Mouse (Mus musculus) testis, adult 2 months (tissue): ENCODE results near the gene Cdsn.

Experiments
- CTCF ChIP-seq: fragments of 200-500 bp; IDR thresholded peaks from 2 replicates; pipeline ENCODE4 v1.5.1; 2012; ENCODE audit warnings: low read depth, mild to moderate bottlenecking, inconsistent platforms, low read length, moderate library complexity; ENCODE audit not compliant: control insufficient read depth, insufficient read depth, insufficient replicate concordance
- POLR2A ChIP-seq: fragments of 200-500 bp; IDR thresholded peaks from 2 replicates; pipeline ENCODE4 v1.6.1; 2012; ENCODE audit warnings: low read depth, mild to moderate bottlenecking, inconsistent platforms, low read length, moderate library complexity; ENCODE audit not compliant: control insufficient read depth

DNA sequence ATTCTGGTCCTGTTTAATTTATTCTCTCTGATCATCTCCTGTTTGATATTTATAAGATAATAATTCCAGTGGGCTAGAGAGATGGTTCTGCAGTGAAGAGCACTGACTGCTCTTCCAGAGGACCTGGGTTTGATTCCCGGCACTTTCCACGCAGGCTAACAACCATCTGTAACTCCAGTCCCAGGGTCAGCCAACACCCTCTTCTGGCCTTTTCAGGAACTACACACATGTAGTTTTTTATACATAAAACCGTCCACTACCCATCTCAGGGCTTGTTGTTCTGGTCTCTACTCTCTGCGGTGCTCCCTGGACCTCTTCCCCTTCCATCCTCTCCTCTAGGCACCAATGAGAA, 1.8 kb upstream of the Cdsn start:
- TF ChIP-seq CTCF (no peak), POLR2A (no peak)
